Mouse (Mus musculus) heart, postnatal 0 days (tissue): ENCODE data around the gene Pou2f3.

Experiments
- CTCF ChIP-seq: IDR thresholded peaks from 2 replicates; pipeline ENCODE4 v1.5.1; 2016; ENCODE audit warnings: antibody characterized with exemption, control low read depth, low read depth
- EP300 ChIP-seq: IDR thresholded peaks from 2 replicates; pipeline ENCODE4 v1.6.1; 2016; ENCODE audit warnings: antibody characterized with exemption, low read depth

DNA sequence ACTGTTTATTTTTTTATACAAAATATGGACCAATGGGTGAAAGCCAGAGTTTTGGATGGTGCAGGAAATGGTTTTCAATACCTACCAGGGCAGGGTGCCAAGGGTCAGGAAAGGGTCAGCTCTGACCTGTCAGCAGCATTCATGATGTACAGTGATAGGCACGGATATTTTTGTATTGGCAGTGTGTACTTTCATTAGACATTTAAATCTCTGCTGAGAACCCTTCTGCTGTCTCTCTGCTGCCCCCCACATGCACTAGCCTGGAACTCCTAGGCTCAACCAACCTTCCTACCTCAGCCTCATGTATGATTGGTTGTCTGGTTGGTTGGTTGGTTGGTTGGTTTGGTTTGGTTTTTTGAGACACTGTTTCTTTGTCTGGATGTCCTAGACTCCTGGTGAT, 87.8 kb downstream of the Pou2f3 start:
- TF ChIP-seq CTCF (peak; percentile 36), EP300 (no peak)
